Mouse (Mus musculus): ENCODE measurements around the gene Ncapd3.

- no peak for TF ChIP-seq CHD1 (IDR thresholded peaks at IDR 0.05; ENCODE audit: low read depth, low read length)
- TF ChIP-seq MAX (IDR thresholded peaks at IDR 0.05; ENCODE audit: low read length) = no peak
- no peak for TF ChIP-seq JUND (conservative IDR thresholded peaks at IDR 0.05; ENCODE audit: low read depth, low read length)
- TF ChIP-seq SIN3A (IDR thresholded peaks at IDR 0.05; ENCODE audit: low read length) = no peak
- TF ChIP-seq POLR2A (IDR thresholded peaks at IDR 0.05; ENCODE audit: low read depth, low read length) = no peak
- no peak for TF ChIP-seq PAX5 (IDR thresholded peaks at IDR 0.05; ENCODE audit: low read length)
Measured at GRCm38 (mm10) chr9:27086256-27086655, 56.3 kb downstream of the Ncapd3 start.
